Mouse (Mus musculus): ENCODE data around the gene Irx4. TPM values are rescaled to one million over a fixed set of nuclear protein-coding genes. Genes with fewer than 3 reads are reported as not detected.

The Irx4 gene
- polyA plus RNA-seq, 1 experiment from 2014 or later = 1.7 TPM

DNA sequence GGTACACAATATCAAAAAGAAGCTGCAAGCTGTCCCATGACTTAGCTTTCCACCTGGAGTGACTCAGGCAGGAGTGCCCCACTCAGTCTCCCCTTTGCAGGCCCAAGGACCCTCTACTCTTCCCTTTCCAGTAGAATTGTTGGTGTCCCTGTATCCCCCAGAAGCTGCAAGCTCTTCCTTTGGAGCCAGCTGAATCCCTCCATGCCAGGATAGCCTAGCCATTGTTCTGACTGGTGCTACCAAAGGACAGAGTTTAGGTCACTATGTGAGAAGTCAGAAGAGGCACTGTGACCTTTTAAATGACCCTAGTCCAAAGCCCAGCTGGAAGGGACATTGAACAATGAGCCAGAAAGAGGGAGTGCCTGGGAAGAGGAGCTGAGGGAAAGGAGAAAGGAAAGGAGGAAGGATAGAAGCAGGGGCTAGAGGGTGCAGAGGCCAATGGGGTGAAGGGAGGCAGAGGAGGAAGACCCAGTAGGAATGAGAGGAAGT lies 12.6 kb downstream of the Irx4 start:
- peaks cover 47% of the 10 kb centered on the region for H3K4me1 ChIP-seq
- peak; percentile 34 for DNase-seq (ENCODE audit: low spot score)
- H3K27me3 ChIP-seq (ENCODE audit: low read depth, poor library complexity, severe bottlenecking) = peaks cover 96% of the 10 kb centered on the region
- H3K9me3 ChIP-seq (replicated peaks) = no peaks in the 10 kb centered on the region
- peak overlapping the region; percentile 54; the same call in 1 of the 2 replicates for H3K4me3 ChIP-seq
- no peak overlapping the region for H3K27ac ChIP-seq (replicated peaks)
- no peaks in the 10 kb centered on the region for H3K36me3 ChIP-seq

DNA sequence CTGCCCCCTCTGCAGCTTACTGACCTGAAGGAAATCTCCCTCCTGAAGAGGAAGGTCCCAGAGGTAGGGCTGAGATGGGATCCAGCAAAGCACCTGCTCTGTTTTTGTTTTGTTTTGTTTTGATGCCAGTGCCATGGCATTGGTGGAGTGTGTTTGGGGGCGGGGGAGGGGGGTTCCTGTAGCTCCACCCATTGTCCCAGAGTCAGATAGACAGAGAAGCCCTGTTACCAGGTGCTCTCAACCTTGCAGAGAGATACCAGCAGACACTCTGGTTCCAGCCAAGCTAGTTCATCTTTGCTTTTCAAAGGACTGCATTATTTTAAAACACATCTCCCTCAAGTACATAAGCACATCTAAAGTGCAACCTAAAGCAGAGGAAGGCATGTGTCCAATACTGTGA lies 13.3 kb downstream of the Irx4 start:
- 26% methylated on average over 1 of the region's 1 CpGs for WGBS
- Histone ChIP-seq H3K4me1 (peaks cover 42% of the 10 kb centered on the region), H3K36me3 (no peaks in the 10 kb centered on the region), H3K9me3 (replicated peaks) (no peaks in the 10 kb centered on the region), H3K27ac (replicated peaks) (no peak overlapping the region), H3K27me3 (ENCODE audit: low read depth, poor library complexity, severe bottlenecking) (peaks cover 89% of the 10 kb centered on the region), H3K4me3 (no peak overlapping the region)
- DNase-seq (ENCODE audit: low spot score) = no peak

DNA sequence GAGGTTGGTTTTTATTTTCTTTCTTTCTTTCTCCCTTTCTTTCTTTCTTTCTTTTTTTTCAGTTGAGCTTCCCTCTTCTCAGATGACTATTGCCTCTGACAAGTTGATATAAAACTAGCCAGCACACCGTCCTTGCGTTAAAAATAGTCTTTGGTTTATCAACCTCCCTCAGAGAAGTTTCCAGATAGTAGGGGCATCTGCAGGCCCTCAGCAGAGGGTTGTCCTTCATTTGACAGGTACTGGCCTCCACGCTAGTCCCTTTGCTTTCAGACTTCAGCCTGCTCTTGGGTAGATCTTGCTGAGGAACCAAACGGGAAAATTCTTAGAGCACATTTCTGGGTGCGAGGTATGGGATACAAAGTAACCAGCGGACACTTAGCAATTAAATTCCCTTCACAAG lies 17.1 kb downstream of the Irx4 start:
- Histone ChIP-seq H3K36me3 (no peaks in the 10 kb centered on the region), H3K4me3 (no peak overlapping the region), H3K4me1 (peaks cover 13% of the 10 kb centered on the region), H3K9me3 (replicated peaks) (no peaks in the 10 kb centered on the region), H3K27me3 (ENCODE audit: low read depth, poor library complexity, severe bottlenecking) (peaks cover 56% of the 10 kb centered on the region), H3K27ac (replicated peaks) (no peak overlapping the region)
- 90% methylated on average over 6 of the region's 6 CpGs for WGBS
- DNase-seq (ENCODE audit: low spot score) = no peak

DNA sequence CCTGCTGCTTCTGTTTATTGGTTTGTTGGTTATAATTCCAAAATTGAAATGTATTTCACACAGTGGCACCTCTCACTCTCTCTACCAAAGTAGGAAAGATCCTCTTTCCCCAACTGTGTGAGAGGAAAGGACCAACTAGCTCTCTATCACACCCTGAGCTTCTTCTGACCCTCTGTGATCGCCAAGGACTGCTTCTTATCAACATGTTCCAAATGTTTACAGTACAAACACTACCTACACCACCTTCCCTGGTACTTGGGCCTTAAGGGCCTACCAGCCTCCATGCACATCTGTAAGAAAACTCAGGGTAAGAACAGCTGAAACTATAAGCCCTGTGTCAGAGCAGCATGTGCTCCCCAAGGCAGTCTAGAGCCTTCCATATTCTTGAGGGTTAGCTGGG lies 17.5 kb downstream of the Irx4 start:
- H3K27me3 ChIP-seq (ENCODE audit: low read depth, poor library complexity, severe bottlenecking) = peaks cover 53% of the 10 kb centered on the region
- H3K4me3 ChIP-seq = no peak overlapping the region
- H3K36me3 ChIP-seq = no peaks in the 10 kb centered on the region
- DNase-seq (ENCODE audit: low spot score) = no peak
- no peak overlapping the region for H3K27ac ChIP-seq (replicated peaks)
- no peaks in the 10 kb centered on the region for H3K9me3 ChIP-seq (replicated peaks)
- WGBS = 69% methylated on average over 1 of the region's 1 CpGs
- peaks cover 8% of the 10 kb centered on the region for H3K4me1 ChIP-seq

DNA sequence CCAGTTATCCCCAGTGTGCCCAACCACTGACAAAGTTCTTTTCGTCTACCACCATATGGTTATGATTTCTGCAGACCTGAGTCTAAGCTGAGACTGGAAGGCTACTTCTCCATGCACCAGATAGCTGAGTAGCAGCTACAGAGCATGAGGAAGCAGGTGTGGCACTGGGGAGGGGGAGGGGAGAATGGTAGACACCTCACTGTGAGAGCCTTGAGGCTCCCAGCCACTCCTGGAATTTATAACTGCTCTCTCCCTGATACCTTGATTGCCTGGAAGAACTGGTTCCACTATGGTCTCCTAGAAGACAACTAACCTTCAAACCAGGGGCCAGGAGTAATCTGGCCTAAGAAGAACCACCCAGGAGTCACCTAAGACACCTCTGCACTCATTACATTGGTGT lies 18.9 kb downstream of the Irx4 start:
- no peak for DNase-seq (ENCODE audit: low spot score)
- Histone ChIP-seq H3K27me3 (ENCODE audit: low read depth, poor library complexity, severe bottlenecking) (peaks cover 39% of the 10 kb centered on the region), H3K27ac (replicated peaks) (no peak overlapping the region), H3K9me3 (replicated peaks) (no peaks in the 10 kb centered on the region), H3K36me3 (no peaks in the 10 kb centered on the region), H3K4me3 (no peak overlapping the region), H3K4me1 (no peaks in the 10 kb centered on the region)
- 88% methylated on average over 1 of the region's 1 CpGs for WGBS

DNA sequence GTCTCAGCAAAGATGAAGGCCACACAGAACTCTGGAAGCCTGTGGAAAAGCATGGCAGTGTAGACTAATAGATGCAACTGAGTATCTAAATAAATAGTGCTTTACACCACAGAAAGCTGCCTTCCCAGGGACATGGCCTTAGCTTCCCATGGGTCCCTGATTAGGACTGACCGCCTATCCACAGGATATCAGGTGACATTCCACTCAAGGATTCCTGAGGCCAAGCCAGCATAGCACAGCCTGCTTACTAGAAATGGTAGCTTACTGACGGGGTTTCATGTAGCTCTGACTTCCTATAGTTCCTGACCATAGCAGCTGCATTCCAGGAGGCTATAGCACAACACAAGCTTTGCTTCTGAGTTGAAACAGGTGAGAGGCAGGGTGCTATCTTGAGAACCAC lies 22.1 kb downstream of the Irx4 start:
- H3K27ac ChIP-seq (replicated peaks) = no peak overlapping the region
- no peaks in the 10 kb centered on the region for H3K36me3 ChIP-seq
- WGBS = 78% methylated on average over 2 of the region's 2 CpGs
- peaks cover 7% of the 10 kb centered on the region; the same call in 1 of the 2 replicates for H3K27me3 ChIP-seq (ENCODE audit: low read depth, poor library complexity, severe bottlenecking)
- no peaks in the 10 kb centered on the region for H3K9me3 ChIP-seq (replicated peaks)
- H3K4me1 ChIP-seq = no peaks in the 10 kb centered on the region
- no peak overlapping the region for H3K4me3 ChIP-seq
- DNase-seq (ENCODE audit: low spot score) = no peak

DNA sequence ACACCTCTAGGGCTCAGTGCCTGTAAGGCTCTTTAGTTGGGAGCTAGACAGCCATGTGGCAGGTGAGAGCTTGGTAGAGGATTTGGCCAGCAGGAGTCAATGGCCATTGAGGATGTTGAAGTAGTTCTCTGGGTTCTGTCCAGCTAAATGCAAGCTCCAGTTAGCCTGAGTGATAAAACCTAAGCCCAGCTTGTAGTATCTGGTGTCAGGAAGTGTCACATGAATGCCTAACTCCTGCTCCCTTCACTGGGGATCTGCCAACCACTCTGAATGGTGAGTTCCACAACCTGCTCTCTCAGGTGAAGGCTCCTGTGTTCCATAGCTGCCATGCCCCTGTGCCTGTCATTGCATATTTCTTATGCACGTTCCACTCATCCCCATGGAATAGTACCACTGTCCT lies 23.3 kb downstream of the Irx4 start:
- WGBS = 92% methylated on average over 1 of the region's 1 CpGs

DNA sequence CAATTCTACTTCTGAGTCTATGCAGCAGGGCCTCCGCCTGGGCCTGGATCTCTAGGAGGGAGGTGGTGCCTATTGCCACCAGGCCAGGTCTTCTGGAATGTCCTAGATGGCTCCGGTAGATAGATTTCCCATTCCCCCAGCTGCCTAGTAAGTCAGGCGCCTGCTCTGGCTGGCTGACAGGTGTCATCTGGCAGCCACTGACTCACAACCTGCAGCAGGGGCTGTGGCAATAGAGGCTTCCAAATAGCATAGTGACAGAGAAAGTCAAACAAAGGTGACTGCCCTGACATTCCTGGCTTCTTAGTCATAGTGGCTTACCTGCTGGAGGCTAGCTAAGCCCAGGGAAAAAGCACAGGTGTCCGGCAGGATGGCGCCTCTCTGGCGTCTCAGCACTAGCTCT lies 29.9 kb downstream of the Irx4 start:
- peaks cover 10% of the 10 kb centered on the region for H3K27me3 ChIP-seq (ENCODE audit: low read depth, poor library complexity, severe bottlenecking)
- 88% methylated on average over 6 of the region's 6 CpGs for WGBS
- H3K4me1 ChIP-seq = no peaks in the 10 kb centered on the region
- no peak for DNase-seq (ENCODE audit: low spot score)
- no peaks in the 10 kb centered on the region for H3K9me3 ChIP-seq (replicated peaks)
- no peaks in the 10 kb centered on the region for H3K36me3 ChIP-seq
- H3K27ac ChIP-seq (replicated peaks) = no peak overlapping the region
- H3K4me3 ChIP-seq = no peak overlapping the region

More for the DNA sequence above, 23.3 kb downstream of the Irx4 start:
- H3K27ac ChIP-seq (replicated peaks) = no peak overlapping the region
- no peak for DNase-seq (ENCODE audit: low spot score)
- H3K27me3 ChIP-seq (ENCODE audit: low read depth, poor library complexity, severe bottlenecking) = peaks cover 7% of the 10 kb centered on the region; the same call in 1 of the 2 replicates
- no peak overlapping the region for H3K4me3 ChIP-seq
- H3K36me3 ChIP-seq = no peaks in the 10 kb centered on the region
- no peaks in the 10 kb centered on the region for H3K9me3 ChIP-seq (replicated peaks)
- no peaks in the 10 kb centered on the region for H3K4me1 ChIP-seq

DNA sequence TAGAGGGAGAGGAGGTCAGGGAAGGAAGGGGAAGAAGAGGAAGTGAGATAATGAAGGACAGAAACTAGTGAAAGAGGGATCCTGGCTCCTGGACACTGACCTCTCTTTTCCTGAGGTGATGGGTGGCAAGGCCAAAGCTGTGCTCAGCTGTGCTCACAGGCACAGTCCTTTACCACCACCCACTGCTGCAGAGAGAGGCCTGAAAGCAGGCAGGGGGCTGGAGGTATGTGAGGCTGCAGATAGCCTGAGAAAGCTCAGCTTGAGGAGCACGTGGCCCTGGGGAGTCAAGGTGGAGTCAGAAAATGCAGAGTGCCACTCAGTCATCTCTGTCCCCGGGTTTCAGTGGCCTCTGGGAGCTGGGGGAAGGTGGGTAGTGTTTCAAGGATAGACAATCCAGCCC lies 30.8 kb downstream of the Irx4 start:
- Histone ChIP-seq H3K36me3 (no peaks in the 10 kb centered on the region), H3K4me3 (no peak overlapping the region), H3K27me3 (ENCODE audit: low read depth, poor library complexity, severe bottlenecking) (peaks cover 10% of the 10 kb centered on the region), H3K9me3 (replicated peaks) (no peaks in the 10 kb centered on the region), H3K4me1 (no peaks in the 10 kb centered on the region), H3K27ac (replicated peaks) (no peak overlapping the region)
- WGBS = 49% methylated on average over 2 of the region's 2 CpGs
- no peak for DNase-seq (ENCODE audit: low spot score)

DNA sequence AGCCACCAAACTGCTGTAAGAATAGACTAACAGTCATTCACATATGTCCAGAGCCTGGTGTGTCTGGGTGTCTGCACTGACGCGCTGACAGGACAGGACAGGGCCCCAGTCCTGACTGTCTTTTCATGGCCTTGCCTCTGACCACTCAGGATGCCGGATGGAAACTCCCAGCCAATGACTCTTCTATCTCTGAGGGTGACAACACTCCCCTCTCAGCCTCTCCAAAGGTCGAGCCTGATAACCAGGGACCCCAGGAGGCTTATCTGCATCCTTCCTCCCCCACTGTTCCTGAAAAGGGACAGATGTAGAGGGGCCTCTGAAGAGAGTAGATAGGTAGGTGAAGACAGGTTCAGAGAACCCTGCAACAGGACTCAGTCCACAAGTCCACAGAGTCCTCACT lies 38.4 kb downstream of the Irx4 start:
- 68% methylated on average over 4 of the region's 4 CpGs for whole genome bisulfite sequencing

DNA sequence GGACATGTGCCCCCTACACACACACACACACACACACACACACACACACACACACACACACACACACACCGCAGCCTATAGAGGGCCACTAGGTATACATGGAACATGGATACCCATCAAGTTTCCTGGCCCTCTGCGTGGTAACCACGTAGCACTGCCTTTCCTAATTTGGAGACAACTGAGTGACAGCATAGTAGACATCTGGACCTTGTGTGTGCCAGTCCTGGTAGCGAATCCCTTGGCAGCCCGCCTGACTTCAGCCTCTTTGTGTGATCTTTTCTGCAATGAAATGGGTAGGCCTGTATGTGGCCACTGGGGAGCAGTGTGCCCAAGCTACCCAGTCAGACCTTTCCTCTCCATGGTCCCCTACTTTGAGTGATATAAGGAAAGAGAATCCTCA lies 39.0 kb downstream of the Irx4 start:
- no peak for DNase-seq (ENCODE audit: low spot score)
- Histone ChIP-seq H3K9me3 (replicated peaks) (no peaks in the 10 kb centered on the region), H3K4me1 (peaks cover 7% of the 10 kb centered on the region), H3K4me3 (no peak overlapping the region), H3K36me3 (no peaks in the 10 kb centered on the region), H3K27me3 (ENCODE audit: low read depth, poor library complexity, severe bottlenecking) (peaks cover 13% of the 10 kb centered on the region), H3K27ac (replicated peaks) (no peak overlapping the region)
- 96% methylated on average over 5 of the region's 5 CpGs for WGBS

More for the DNA sequence above, 38.4 kb downstream of the Irx4 start:
- H3K36me3 ChIP-seq = no peaks in the 10 kb centered on the region
- no peak for DNase-seq (ENCODE audit: low spot score)
- H3K4me1 ChIP-seq = peaks cover 4% of the 10 kb centered on the region; the same call in 1 of the 2 replicates
- H3K27me3 ChIP-seq (ENCODE audit: low read depth, poor library complexity, severe bottlenecking) = peaks cover 10% of the 10 kb centered on the region
- H3K4me3 ChIP-seq = no peak overlapping the region
- no peaks in the 10 kb centered on the region for H3K9me3 ChIP-seq (replicated peaks)
- H3K27ac ChIP-seq (replicated peaks) = no peak overlapping the region

DNA sequence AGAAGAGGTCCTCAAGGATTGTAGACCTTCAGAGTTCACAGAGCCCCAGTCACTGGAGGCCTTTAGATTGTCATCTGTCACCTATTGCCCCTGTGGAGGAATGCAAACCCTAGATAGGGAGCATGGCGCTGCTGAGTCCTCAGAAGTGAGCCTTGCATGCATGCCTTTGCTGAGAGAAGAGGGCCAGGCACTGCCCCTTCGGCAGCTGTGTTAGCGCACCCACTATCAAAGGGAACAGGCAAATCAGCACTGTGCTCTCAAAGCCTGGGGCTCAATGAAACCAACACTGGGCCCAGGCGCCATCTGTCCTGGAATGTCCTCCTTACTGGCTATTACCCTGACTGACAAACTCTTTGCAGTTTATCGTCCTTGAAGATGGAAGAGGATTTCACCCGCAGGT lies 44.5 kb downstream of the Irx4 start:
- Histone ChIP-seq H3K4me3 (no peak overlapping the region), H3K27ac (replicated peaks) (peak overlapping the region; percentile 78; the same call in 1 of the 2 replicates), H3K4me1 (peaks cover 37% of the 10 kb centered on the region), H3K9me3 (replicated peaks) (no peaks in the 10 kb centered on the region), H3K36me3 (no peaks in the 10 kb centered on the region), H3K27me3 (ENCODE audit: low read depth, poor library complexity, severe bottlenecking) (peaks cover 47% of the 10 kb centered on the region)
- 53% methylated on average over 6 of the region's 6 CpGs for WGBS
- DNase-seq (ENCODE audit: low spot score) = no peak

DNA sequence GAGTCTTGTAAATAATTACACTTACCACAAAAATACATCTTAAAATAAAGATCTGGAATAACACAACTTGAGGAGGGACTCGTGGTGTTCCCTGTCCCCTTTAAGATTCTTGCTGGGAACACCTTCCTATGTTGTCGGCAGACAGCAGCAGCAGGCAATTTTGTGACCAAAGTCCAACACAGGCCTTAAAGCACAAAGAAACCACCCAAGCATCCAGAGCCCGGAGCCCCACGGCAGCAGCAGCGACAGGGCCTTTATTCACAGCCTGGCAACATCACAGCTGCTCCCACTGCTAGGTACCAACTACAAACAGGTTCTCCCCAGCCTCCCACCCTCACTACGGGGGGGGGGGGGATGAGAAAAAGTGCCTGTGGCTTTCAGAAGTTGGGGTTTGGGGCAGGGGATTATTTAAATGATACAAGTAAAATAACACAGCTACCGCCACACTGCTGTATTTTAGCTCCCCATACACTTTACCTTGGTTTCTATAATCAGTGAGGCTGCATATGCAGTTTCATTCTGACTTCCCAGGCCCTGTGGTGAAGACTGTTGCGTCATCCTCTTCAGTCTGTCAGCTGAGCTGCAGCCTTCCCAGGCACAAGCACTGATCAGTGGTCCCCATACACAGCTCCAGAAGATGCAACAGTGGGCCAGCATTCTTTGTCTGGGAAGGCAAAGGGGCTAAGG lies 45.3 kb downstream of the Irx4 start:
- 22% methylated on average over 8 of the region's 8 CpGs for WGBS
- Histone ChIP-seq H3K9me3 (replicated peaks) (no peaks in the 10 kb centered on the region), H3K27me3 (ENCODE audit: low read depth, poor library complexity, severe bottlenecking) (peaks cover 52% of the 10 kb centered on the region), H3K4me3 (no peak overlapping the region), H3K27ac (replicated peaks) (peak overlapping the region; percentile 78), H3K4me1 (peaks cover 45% of the 10 kb centered on the region), H3K36me3 (no peaks in the 10 kb centered on the region)
- peak; percentile 52 for DNase-seq (ENCODE audit: low spot score)

All from midbrain, embryonic 10.5 days (tissue).